Comparison of ENCODE assay signal across 15 mouse cellular contexts in the genomic region with DNA sequence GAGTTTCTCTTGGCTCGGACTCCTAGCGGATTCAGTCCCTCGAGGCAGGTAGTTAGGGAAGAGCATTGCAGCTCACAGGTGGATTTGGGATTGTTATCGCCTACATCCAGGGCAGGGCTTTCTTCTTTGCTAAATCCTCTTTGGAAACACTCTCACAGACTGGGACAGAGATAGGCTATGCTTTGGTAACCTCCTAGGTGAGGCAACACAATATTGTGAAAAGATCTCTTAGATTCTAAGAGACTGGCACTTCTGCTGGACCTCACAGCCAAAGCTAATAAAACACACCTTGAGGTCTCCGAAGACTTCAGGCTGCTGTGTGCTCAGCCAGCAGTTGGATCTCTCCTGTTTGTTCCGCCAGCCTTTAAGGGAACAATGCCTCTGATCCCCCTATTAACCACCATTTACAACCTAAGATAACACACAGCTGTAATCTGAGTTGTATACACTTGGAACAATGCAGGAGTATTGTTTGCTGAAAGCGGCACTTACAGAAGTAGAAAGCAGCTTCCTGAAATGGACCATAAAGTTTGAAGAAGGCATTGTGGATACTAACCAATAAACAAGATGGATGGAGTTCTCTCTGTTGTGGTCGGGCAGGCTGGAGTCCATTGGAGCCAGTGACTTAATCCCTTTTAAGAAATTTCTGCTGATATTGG. TPM values are rescaled to one million over a fixed set of nuclear protein-coding genes. Genes with fewer than 3 reads are reported as not detected.
"Had no signal": no experiment of that assay in that cellular context is flagged by ENCODE, and none has a peak within 500 bp of the region (broad histone marks: within the 10 kb centered on the region; RNA-seq: fewer than 3 reads in every experiment).

No protein-coding gene starts in this region.

- H3K36me3 ChIP-seq: limb, embryonic 13.5 days; midbrain, embryonic 12.5 days; neural tube, embryonic 13.5 days had no signal

- H3K4me2 ChIP-seq: limb, embryonic 13.5 days; midbrain, embryonic 12.5 days; neural tube, embryonic 13.5 days had no signal

- H3K27me3 ChIP-seq: limb, embryonic 13.5 days; midbrain, embryonic 12.5 days had no signal

- H3K4me3 ChIP-seq: limb, embryonic 13.5 days; midbrain, embryonic 12.5 days; neural tube, embryonic 13.5 days had no signal

- ATAC-seq: midbrain, embryonic 16.5 days had no signal

- H3K9ac ChIP-seq: limb, embryonic 13.5 days; liver, embryonic 14.5 days; midbrain, embryonic 12.5 days; neural tube, embryonic 13.5 days had no signal

- DNase-seq: kidney, adult 8-10 months; left cerebral cortex, postnatal 4 days; lung, postnatal 4 days; right cerebral cortex, postnatal 14 days; thymus, postnatal 4 days had no signal

- H3K9me3 ChIP-seq: limb, embryonic 13.5 days; midbrain, embryonic 12.5 days; neural tube, embryonic 13.5 days had no signal

- H3K4me1 ChIP-seq: limb, embryonic 13.5 days; midbrain, embryonic 12.5 days; neural tube, embryonic 13.5 days had no signal

- H3K27ac ChIP-seq: limb, embryonic 13.5 days; liver, embryonic 14.5 days; midbrain, embryonic 12.5 days; neural tube, embryonic 13.5 days had no signal

RNA-seq across cellular contexts. Expression of a gene that starts 22.1 kb away (rescaled TPM):
- total RNA-seq: liver, adult 2 months; megakaryocyte, adult 5-6 weeks had no signal
- polyA plus RNA-seq: large intestine, adult 2 months; limb, embryonic 13.5 days; liver, adult 2 months; lung, embryonic 16.5 days; midbrain, embryonic 12.5 days; midbrain, embryonic 16.5 days; neural tube, embryonic 13.5 days; small intestine, adult 2 months had no signal
